37 mouse cellular contexts compared by ENCODE assay signal in the genomic region with DNA sequence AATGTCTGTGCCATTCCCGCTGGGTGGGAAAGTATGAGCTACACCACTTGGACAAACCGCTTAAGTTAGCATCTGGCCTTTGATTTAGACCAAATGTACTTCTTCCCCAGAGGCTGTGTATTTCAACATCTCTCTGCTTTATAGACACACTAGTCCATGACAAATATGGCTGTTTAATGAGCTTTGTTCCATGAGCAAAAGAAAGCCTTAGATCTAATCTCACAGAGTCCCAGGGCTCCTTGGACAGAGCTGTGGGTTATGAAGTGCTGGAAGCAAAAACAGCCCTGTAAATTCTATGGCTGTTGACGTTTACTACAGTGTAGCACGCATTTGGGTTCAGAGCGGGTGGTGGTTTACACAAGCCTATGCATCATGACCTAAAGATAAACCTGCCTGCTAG. TPM values are rescaled to one million over a fixed set of nuclear protein-coding genes. Genes with fewer than 3 reads are reported as not detected.
"Had no signal": no experiment of that assay in that cellular context is flagged by ENCODE, and none has a peak within 500 bp of the region (broad histone marks: within the 10 kb centered on the region; RNA-seq: fewer than 3 reads in every experiment).

No protein-coding gene starts in this region.

- H3K4me1 ChIP-seq: embryonic facial prominence, embryonic 10.5 days; embryonic facial prominence, embryonic 12.5 days; embryonic facial prominence, embryonic 13.5 days; embryonic facial prominence, embryonic 15.5 days; forebrain, embryonic 10.5 days; forebrain, embryonic 12.5 days; forebrain, embryonic 13.5 days; forebrain, embryonic 15.5 days had no signal

- H3K27me3 ChIP-seq: embryonic facial prominence, embryonic 12.5 days; embryonic facial prominence, embryonic 13.5 days; embryonic facial prominence, embryonic 15.5 days; forebrain, embryonic 12.5 days; forebrain, embryonic 13.5 days; forebrain, embryonic 15.5 days had no signal

- DNase-seq: cerebellum, adult 18-20 months; cerebellum, adult 2 months; cerebellum, adult 8-10 months; cerebellum, adult 9-10 months; cerebellum, adult 9-11 months; cerebellum, postnatal 10 days; cerebellum, postnatal 14 days; cerebellum, postnatal 25 days; cerebellum, postnatal 36 days; embryo, embryonic 11 days; forebrain, postnatal 0 days; gastrocnemius, adult 2 months; gastrocnemius, postnatal 10 days; gastrocnemius, postnatal 14 days; gastrocnemius, postnatal 25 days; gastrocnemius, postnatal 36 days; heart, adult 18-20 months; heart, adult 2 months had no signal

- H3K4me3 ChIP-seq: embryonic facial prominence, embryonic 10.5 days; embryonic facial prominence, embryonic 12.5 days; embryonic facial prominence, embryonic 13.5 days; embryonic facial prominence, embryonic 15.5 days; erythroblast, embryonic 14.5 days; forebrain, embryonic 10.5 days; forebrain, embryonic 12.5 days; forebrain, embryonic 13.5 days; forebrain, embryonic 15.5 days; gastrocnemius, adult 2 months; heart, adult 2 months had no signal

- H3K27ac ChIP-seq: embryonic facial prominence, embryonic 10.5 days; embryonic facial prominence, embryonic 12.5 days; embryonic facial prominence, embryonic 13.5 days; embryonic facial prominence, embryonic 15.5 days; forebrain, embryonic 10.5 days; forebrain, embryonic 12.5 days; forebrain, embryonic 13.5 days; forebrain, embryonic 15.5 days; gastrocnemius, adult 2 months; heart, adult 2 months had no signal

- H3K9me3 ChIP-seq: embryonic facial prominence, embryonic 10.5 days; embryonic facial prominence, embryonic 12.5 days; embryonic facial prominence, embryonic 13.5 days; embryonic facial prominence, embryonic 15.5 days; forebrain, embryonic 10.5 days; forebrain, embryonic 12.5 days; forebrain, embryonic 13.5 days; forebrain, embryonic 15.5 days had no signal

RNA-seq across cellular contexts. Expression of a gene that starts 27.4 kb away (rescaled TPM):
- total RNA-seq: common myeloid progenitor, adult 5-6 weeks; forebrain, postnatal 0 days; gastrocnemius, adult 18-20 months; gastrocnemius, adult 2 months; gastrocnemius, adult 8-10 months; gastrocnemius, postnatal 10 days; gastrocnemius, postnatal 14 days; gastrocnemius, postnatal 25 days; gastrocnemius, postnatal 36 days; granulocyte monocyte progenitor cell, adult 5-6 weeks; heart, adult 18-20 months; heart, adult 2 months had no signal
- polyA plus RNA-seq: cerebellum, adult 2 months; cortical plate, adult 2 months; embryonic facial prominence, embryonic 10.5 days; embryonic facial prominence, embryonic 12.5 days; embryonic facial prominence, embryonic 13.5 days; embryonic facial prominence, embryonic 14.5 days; embryonic facial prominence, embryonic 15.5 days; erythroblast, embryonic 14.5 days; forebrain, embryonic 10.5 days; forebrain, embryonic 11.5 days; forebrain, embryonic 12.5 days; forebrain, embryonic 13.5 days; forebrain, embryonic 14.5 days; forebrain, embryonic 15.5 days; forebrain, embryonic 16.5 days; forebrain, postnatal 0 days; frontal cortex, adult 2 months had no signal
